Mouse (Mus musculus): ENCODE data around the gene Chil1. TPM values are rescaled to one million over a fixed set of nuclear protein-coding genes. Genes with fewer than 3 reads are reported as not detected.

Chil1 gene
- 0.71 TPM for polyA plus RNA-seq (2014; fragmentation: Illumina TruSeq; extraction: RNeasy Lipid Tissue Mini Kit (QIAGEN cat#74804); ENCODE audit: low read depth, low replicate concordance)

GRCm38 (mm10) chr1:134182025-134182424, at the start of gene Chil1:
Gene Chil1 (plus strand): TSS chr1:134182176.

DNA sequence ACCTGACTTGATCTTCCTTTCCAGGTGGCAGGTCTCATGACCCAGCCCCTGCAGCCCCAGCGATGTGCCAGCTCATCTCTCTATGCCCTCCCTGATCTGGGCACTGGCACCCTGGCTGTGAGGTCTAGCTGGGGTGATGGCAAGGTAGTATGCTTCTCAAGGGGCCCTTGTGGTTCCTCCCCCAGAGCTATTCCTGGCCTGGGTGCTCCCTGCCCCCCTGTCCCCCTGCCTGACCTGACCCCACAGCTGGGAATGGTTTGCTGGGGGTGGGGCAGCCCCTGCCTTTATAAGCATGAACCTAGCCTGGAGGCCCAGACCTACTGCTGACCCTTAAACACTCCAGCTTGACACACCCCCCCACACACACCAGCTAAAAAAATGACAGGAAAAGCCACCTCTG, 11.2 kb downstream of the Chil1 start, which contains the start of gene Mybph:
Gene Mybph, plus strand, starts transcription at position 323 of the 400 bp plus-strand sequence.

DNA sequence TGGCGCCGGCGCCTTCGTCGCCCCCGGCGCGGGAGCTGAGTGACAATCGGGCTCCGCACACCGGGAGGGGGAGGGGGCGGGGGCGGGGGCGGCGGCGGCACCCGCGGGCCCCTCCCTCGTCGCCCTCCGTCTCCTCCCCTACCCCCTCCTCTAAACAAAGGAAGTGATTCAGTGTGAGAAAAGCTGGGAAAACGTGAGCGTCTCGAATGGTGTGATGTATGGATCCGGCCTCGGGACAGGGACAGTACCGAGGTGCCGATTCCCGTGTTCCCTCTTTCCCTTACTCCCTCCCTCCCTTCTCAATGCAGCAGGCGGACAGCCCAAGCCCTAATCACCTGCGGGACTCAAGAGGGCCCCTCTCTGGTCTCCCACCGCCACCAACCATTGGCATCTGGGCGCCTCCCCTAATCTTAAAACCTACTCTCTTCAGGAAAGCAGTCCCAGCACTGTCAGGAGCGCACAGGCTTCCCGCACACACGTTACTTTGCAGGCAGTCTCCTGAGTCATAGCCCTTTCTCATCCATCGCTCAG, 53.5 kb downstream of the Chil1 start, which contains the start of gene Adora1:
Gene Adora1, minus strand, starts transcription at position 41 of the 531 bp plus-strand sequence.

Other genes with a start within 250 kb of the Chil1 start
- 13.1 TPM for gene Fmod, start 144.9 kb upstream of the Chil1 start, polyA plus RNA-seq (2014; fragmentation: Illumina TruSeq; extraction: RNeasy Lipid Tissue Mini Kit (QIAGEN cat#74804); ENCODE audit: low read depth, low replicate concordance)
- gene Btg2, start 103.1 kb upstream of the Chil1 start, polyA plus RNA-seq (2014; fragmentation: Illumina TruSeq; extraction: RNeasy Lipid Tissue Mini Kit (QIAGEN cat#74804); ENCODE audit: low read depth, low replicate concordance): 43.7 TPM
- not detected for gene Chit1, start 70.9 kb upstream of the Chil1 start, polyA plus RNA-seq (2014; fragmentation: Illumina TruSeq; extraction: RNeasy Lipid Tissue Mini Kit (QIAGEN cat#74804); ENCODE audit: low read depth, low replicate concordance)
- gene Mybph, start 11.3 kb downstream of the Chil1 start, polyA plus RNA-seq (2014; fragmentation: Illumina TruSeq; extraction: RNeasy Lipid Tissue Mini Kit (QIAGEN cat#74804); ENCODE audit: low read depth, low replicate concordance): not detected
- 9.8 TPM for gene Adora1, start 53.3 kb downstream of the Chil1 start, polyA plus RNA-seq (2014; fragmentation: Illumina TruSeq; extraction: RNeasy Lipid Tissue Mini Kit (QIAGEN cat#74804); ENCODE audit: low read depth, low replicate concordance)
- gene Myog, start 107.8 kb downstream of the Chil1 start, polyA plus RNA-seq (2014; fragmentation: Illumina TruSeq; extraction: RNeasy Lipid Tissue Mini Kit (QIAGEN cat#74804); ENCODE audit: low read depth, low replicate concordance): not detected
- 1.8 TPM for gene Ppfia4, start 150.8 kb downstream of the Chil1 start, polyA plus RNA-seq (2014; fragmentation: Illumina TruSeq; extraction: RNeasy Lipid Tissue Mini Kit (QIAGEN cat#74804); ENCODE audit: low read depth, low replicate concordance)
- 14.8 TPM for gene Tmem183a, start 179.8 kb downstream of the Chil1 start, polyA plus RNA-seq (2014; fragmentation: Illumina TruSeq; extraction: RNeasy Lipid Tissue Mini Kit (QIAGEN cat#74804); ENCODE audit: low read depth, low replicate concordance)
- gene 4933406M09Rik, start 203.8 kb downstream of the Chil1 start, polyA plus RNA-seq (2014; fragmentation: Illumina TruSeq; extraction: RNeasy Lipid Tissue Mini Kit (QIAGEN cat#74804); ENCODE audit: low read depth, low replicate concordance): not detected
- gene Cyb5r1, start 223.4 kb downstream of the Chil1 start, polyA plus RNA-seq (2014; fragmentation: Illumina TruSeq; extraction: RNeasy Lipid Tissue Mini Kit (QIAGEN cat#74804); ENCODE audit: low read depth, low replicate concordance): 30.1 TPM
- 114 TPM for gene Adipor1, start 233.2 kb downstream of the Chil1 start, polyA plus RNA-seq (2014; fragmentation: Illumina TruSeq; extraction: RNeasy Lipid Tissue Mini Kit (QIAGEN cat#74804); ENCODE audit: low read depth, low replicate concordance)

Data from heart, adult 10 weeks (tissue).